Mouse (Mus musculus) 416B (cell line): ENCODE data around the gene Wdsub1.

Source experiments
- DNase-seq: peaks from one replicate; pipeline ENCODE4 v3.0.0; 2011; ENCODE audit warnings: low read depth

Gene Wdsub1

GRCm38 (mm10) chr2:59841189-59841939, 41.0 kb downstream of the Wdsub1 start:
- peak; percentile 21 for DNase-seq

- no peak for DNase-seq
Measured at GRCm38 (mm10) chr2:59840191-59840590, 42.2 kb downstream of the Wdsub1 start.

- DNase-seq: no peak
Measured at GRCm38 (mm10) chr2:59839755-59840154, 42.6 kb downstream of the Wdsub1 start.

DNA sequence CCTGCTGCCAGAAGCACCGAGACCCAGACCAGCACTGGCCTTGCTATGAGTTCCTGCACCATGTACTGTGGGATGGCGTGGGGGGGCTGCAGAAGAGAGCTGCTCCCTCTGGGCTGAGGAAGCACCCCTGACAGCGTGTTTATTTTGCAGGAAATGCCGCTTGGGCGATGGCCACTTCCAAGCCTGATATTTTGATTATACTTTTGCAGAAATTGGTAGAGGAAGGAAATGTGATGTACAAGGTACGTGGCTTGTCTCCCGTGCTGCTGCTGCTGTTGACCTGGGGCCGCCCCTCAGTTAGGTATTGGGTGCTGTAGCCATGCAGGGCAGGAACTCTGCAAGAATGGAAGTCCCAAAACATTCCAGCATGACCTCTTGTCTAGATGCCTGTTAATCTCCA, 43.6 kb downstream of the Wdsub1 start:
- DNase-seq: no peak

DNA sequence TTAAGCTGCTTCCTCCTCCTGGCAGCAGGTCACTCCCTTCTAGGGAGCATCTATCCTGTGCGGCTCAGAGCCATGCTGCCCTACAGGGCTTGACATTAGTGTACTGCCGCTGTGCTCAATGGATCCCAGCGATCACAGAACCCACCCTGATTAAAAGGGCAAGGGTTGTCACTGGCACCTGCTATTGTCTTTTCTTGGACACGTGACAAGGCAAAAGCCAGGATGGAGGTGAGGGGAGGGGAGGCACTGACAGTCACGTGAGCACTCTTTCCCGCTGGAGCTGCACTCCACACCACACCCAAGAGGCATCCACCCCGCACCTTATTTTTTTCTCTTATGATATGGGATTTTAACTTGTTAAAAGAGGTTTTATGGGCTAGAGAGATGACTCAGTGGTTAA, 50.6 kb downstream of the Wdsub1 start:
- no peak for DNase-seq

DNA sequence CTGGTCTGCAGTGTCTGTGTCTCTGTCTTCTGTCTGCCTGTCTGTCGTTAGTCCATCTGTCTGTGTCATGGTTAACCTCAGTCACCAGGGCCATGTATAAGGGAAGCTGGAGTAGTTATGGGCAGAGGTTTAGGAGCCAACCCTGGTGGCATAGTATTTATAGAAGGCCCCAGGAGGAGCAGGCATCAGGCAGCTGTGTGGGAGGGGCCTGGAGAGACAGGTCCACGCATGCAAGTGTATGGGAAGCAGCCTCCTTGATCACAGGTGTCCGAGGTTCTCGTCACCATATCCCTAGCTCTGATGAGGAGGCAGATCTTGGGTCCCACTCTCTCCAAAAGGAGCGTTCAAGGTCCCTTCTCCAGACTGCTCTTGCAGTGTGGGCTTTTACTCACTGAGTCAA, 51.5 kb downstream of the Wdsub1 start:
- DNase-seq: no peak

GRCm38 (mm10) chr2:59830151-59830550, 52.2 kb downstream of the Wdsub1 start:
- peak; percentile 10 for DNase-seq

DNA sequence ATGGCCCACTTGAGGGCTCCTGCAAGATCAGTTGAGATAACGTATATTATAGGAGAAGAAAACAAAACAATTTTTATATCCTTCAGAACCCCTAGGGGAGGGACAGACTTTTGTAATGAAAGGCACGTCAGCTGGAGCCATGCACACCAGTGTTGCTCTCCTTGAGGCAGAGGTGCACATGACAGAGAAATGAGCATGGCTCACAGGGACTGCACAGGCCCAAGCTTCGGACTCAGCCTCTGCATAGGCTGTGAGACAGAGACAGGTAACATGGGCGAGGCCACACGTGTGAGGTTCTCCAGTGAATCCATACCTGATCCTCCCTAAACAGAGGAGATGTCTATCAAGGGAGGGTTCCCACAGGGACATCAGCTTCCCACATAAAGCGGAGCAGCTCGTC, 52.7 kb downstream of the Wdsub1 start:
- DNase-seq: no peak

DNA sequence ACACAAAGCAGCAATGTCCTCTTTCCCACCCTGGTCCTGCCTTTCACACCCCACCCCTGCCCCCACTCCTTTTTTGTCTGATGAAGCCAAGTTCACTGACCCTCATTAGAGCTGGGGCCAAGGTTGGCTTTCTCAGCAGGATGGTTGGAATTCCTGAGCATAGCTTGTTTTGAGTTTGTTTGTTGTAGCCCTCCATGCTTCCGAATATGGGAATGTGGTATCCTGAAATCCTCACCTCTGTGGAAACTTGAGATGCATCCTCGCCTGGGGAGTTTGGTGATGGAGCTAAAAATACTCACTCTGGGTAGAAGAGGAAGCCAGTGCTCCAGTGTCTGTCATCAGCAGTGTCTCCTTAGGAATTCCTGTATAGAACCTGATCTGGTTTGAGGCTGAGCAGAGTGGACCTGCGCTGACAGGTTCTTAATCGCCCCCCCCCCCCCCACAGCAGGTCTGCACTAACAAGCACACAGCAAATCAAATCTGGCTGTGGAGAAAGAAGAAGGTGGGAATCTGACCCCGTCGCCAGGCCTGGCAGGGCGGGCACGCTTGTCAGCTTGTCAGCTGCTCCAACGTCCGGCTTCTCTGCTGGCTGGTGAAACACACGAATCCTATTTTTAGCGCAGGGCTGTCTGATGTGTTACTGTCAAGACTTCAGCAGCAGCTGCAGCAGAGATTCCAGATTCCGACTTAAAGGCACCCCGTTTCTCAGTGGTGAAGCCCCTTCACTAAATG, 53.4 kb downstream of the Wdsub1 start:
- no peak for DNase-seq

DNA sequence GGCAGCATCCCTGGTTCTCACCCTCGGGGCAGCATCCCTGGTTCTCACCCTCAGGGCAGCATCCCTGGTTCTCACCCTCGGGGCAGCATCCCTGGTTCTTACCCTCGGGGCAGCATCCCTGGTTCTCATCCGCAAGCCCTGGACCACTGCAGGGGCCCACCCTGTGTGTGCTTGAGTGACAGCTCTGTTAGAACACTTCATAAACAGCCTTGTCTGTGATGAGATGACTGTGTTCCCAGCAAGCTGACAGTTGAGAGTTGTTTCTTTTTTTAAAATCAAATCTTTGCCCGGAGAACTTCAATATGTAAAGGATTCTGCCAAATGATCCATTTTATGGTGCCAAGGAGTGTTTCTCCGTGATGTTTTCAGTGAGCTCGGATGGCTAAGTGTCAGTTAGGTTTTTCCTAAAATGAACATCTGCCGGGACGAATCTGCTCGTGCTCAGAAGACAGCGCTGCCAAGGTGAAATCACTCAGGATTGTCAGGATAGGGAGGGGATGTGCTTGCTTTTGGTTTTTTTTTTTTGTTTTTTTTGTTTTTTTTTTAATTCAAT, 54.2 kb downstream of the Wdsub1 start:
- no peak for DNase-seq

DNA sequence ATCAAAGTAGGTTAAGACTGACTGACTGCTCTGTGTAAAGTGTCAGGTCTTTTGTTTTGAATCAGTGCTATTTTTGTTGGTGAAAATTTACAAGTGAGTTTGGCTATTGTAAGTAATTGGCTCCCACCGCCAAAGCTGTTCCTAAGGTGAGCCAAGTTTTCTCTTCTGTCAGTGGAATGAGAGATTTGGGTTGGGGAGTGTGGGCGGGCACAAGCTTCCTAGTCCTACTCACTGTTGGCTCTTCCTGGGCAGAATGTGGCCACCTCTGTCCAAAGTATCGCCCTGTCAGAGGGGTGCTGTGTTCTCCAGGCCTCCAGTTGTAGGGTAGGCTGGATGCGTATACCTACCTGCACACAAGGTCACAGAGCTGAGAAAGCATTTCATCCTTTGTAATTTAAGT, 57.0 kb downstream of the Wdsub1 start:
- no peak for DNase-seq

DNA sequence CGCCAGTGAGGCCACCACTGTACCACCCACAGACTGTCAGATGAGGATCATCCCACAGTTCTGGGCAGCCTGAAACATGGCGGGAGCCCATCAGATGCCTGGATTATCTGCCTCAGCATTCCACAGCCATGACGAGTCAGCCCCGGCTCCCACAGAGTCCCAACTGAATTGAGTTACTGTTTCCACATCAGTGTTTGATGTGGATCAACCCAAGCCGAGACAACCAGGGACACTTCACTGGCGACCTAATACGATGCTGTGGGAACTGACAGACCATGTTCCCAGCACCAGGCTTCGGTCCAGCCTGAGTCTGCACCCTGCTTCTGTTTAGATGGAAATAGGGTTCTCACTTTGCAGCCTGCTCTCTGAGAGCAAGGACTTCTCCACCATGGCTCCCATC, 58.1 kb downstream of the Wdsub1 start:
- no peak for DNase-seq

DNA sequence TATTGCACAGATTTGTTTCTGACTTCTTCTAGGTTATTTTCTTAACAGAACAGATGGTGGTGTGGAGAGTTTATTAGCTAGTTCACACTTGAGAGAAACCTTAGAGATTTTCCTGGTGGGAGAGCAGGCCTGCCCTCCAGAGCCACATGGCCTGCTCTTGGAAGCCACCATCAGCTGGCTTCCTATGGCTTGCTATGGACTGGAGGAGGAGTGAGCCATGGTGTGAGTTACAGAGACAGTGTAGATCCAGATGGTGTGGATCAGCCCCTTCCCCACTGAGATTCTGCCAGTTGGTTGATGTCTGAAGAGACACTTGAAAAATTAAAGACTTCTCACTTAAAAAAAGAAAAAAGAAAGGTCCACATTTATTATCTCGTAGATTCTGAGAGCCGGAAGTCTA, 61.3 kb downstream of the Wdsub1 start:
- DNase-seq: no peak

DNA sequence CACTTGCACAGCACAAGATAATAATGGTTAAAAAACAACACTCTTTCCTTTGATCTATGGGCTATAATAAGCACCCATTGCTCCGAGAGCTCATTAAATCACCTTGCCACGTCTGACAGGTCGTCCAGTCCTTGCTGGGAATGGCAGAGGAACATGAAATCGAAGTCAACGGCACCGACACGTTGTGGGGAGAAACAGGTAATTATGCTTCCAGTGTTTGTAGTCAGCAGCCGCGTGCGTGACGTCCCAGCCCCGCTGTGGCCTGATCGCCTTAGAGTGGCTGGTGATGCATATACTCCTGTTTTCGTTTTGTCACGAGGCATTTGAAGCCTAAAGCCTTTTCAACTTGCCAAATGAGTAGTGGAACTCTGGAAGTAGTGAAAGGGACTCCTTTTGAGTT, 62.3 kb downstream of the Wdsub1 start:
- no peak for DNase-seq

DNA sequence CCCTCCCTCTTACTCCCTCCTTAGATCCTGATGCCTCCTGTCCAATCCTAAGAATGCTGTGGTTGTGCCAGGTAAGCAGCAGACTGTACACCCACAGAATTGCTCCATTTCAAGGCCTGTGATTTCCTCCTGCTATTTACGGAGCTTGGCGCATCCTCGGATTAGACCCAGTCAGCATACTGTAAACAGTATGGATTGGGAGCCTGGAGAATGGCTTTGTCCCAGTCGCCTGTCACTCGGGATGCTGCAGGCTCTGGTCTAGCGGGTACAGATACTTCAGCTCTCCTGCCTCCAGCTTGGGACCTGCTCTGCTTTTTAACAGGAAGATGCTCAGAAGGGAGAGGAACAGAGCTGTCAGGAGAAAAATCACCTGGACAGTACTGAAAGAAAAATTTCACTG, 63.0 kb downstream of the Wdsub1 start:
- DNase-seq: no peak

DNA sequence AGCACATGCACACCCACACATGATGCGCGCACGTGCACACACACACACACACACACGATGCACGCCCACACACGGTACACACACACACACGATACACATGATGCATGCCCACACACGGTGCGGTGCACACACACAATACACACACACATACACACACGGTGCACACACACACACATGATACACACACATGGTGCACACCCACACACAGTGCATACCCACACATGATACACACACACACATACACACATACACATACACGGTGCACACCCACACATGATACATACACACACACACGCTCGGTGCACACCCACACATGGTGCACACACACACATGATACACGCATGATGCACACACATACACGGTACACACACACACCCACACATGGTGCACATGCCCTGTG, 63.7 kb downstream of the Wdsub1 start:
- no peak for DNase-seq

- peak; percentile 15 for DNase-seq
Measured at GRCm38 (mm10) chr2:59814997-59815396, 67.4 kb downstream of the Wdsub1 start.

DNA sequence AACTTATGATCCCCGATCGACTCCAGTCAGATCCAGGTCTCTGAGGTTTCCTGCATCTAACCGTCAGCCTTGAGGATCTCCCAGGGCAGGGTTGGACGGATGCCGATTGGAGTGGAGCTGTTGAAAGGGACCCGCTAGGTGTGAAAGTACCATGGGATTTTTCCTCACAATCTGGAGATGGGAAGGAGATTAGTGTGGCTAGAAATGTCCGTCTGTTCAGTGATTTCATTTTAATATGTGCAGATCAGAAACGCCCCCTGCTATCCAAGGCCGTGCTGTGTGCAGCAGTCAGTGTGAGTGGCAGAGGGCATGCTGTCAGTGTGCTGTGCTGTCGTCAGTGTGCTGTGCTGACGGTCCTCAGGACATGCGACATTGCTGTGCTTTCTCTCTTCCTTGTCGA, 68.9 kb downstream of the Wdsub1 start:
- no peak for DNase-seq

GRCm38 (mm10) chr2:59812641-59813040, 69.8 kb downstream of the Wdsub1 start:
- no peak for DNase-seq

- DNase-seq: no peak
Measured at GRCm38 (mm10) chr2:59811247-59811646, 71.1 kb downstream of the Wdsub1 start.

GRCm38 (mm10) chr2:59810039-59810438, 72.4 kb downstream of the Wdsub1 start:
- DNase-seq: no peak

- DNase-seq: no peak
Measured at GRCm38 (mm10) chr2:59808608-59809007, 73.8 kb downstream of the Wdsub1 start.

GRCm38 (mm10) chr2:59806038-59806437, 76.4 kb downstream of the Wdsub1 start:
- no peak for DNase-seq
